7 mouse cellular contexts compared by ENCODE assay signal in the genomic region with DNA sequence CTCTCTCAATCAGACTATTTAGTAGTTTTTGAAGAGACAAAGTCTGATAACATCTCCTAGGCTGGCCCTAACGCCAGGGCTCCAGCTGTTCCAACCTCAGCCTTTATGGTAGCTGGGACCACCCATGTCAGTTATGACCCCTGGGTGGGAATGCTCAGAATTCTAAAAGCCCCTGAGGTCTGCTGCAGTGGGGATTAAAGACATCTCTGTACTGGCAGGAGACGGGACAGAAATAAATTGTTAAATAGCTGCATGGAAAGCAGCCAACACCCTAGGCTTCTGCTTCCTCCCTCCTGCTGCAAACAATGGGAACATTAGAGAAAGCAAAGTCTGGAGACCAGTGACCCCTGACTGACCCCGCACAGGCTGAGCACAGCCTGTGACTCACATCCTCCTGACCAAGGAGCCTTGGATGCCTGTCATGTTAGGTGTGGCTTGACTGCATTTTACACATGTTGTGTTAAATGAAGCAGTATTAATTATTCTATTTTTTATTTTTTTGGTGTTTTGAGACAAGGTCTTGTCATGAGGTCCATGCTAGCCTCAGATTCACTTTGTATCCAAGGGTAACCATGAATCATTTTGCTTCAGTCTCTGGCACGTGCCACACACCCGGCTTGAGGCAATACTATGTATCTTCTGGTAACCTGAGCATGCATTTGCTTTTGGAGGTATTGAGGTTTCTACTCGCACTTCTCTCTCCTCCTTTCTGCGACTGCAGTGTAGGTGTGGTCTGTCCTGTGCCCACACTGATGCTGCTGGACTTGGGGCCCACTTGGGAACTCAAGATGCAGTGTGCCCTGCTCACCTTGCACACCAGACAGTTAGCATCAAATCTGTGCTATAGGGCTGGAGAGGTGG. TPM values are rescaled to one million over a fixed set of nuclear protein-coding genes. Genes with fewer than 3 reads are reported as not detected.
DNase-seq lines count a peak whose midpoint lies in the region; ATAC-seq and TF ChIP-seq lines count a peak whose summit lies in the region.

No protein-coding gene starts in this region.

- H3K4me3 ChIP-seq in forebrain, embryonic 16.5 days (replicated peaks; ENCODE audit: low read length) = no peak overlapping the region
- no peak overlapping the region for H3K4me3 ChIP-seq in hindbrain, embryonic 10.5 days
- H3K4me3 ChIP-seq in limb, embryonic 14.5 days (replicated peaks; ENCODE audit: low read length) = no peak overlapping the region
- no peak overlapping the region for H3K4me3 ChIP-seq in midbrain, embryonic 15.5 days

- no peaks in the 10 kb centered on the region for H3K27me3 ChIP-seq in forebrain, embryonic 16.5 days (replicated peaks; ENCODE audit: control insufficient read depth, insufficient read depth, low read length)
- peaks cover 19% of the 10 kb centered on the region for H3K27me3 ChIP-seq in hindbrain, embryonic 10.5 days (ENCODE audit: insufficient read depth, poor library complexity, severe bottlenecking)
- no peaks in the 10 kb centered on the region for H3K27me3 ChIP-seq in limb, embryonic 14.5 days (ENCODE audit: control insufficient read depth, insufficient read depth, low read length)
- H3K27me3 ChIP-seq in midbrain, embryonic 15.5 days (replicated peaks) = no peaks in the 10 kb centered on the region

- no peak overlapping the region for H3K9ac ChIP-seq in forebrain, embryonic 16.5 days (replicated peaks; ENCODE audit: low read depth, low read length)
- no peak overlapping the region for H3K9ac ChIP-seq in limb, embryonic 14.5 days (ENCODE audit: low read depth, low read length, severe bottlenecking)
- H3K9ac ChIP-seq in midbrain, embryonic 15.5 days = no peak overlapping the region

- no peaks in the 10 kb centered on the region for H3K36me3 ChIP-seq in forebrain, embryonic 16.5 days (ENCODE audit: control insufficient read depth, insufficient read depth)
- peaks cover 3% of the 10 kb centered on the region; the same call in 1 of the 2 replicates for H3K36me3 ChIP-seq in hindbrain, embryonic 10.5 days
- no peaks in the 10 kb centered on the region for H3K36me3 ChIP-seq in limb, embryonic 14.5 days (ENCODE audit: control insufficient read depth, insufficient read depth, low read length)
- H3K36me3 ChIP-seq in midbrain, embryonic 15.5 days (replicated peaks) = no peaks in the 10 kb centered on the region

- H3K9me3 ChIP-seq in forebrain, embryonic 16.5 days (ENCODE audit: control insufficient read depth, low read length) = peaks cover 3% of the 10 kb centered on the region
- H3K9me3 ChIP-seq in hindbrain, embryonic 10.5 days = peaks cover 6% of the 10 kb centered on the region; the same call in 1 of the 2 replicates
- H3K9me3 ChIP-seq in limb, embryonic 14.5 days (ENCODE audit: control insufficient read depth, low read length) = no peaks in the 10 kb centered on the region
- H3K9me3 ChIP-seq in midbrain, embryonic 15.5 days = no peaks in the 10 kb centered on the region

- peaks cover 8% of the 10 kb centered on the region for H3K4me1 ChIP-seq in forebrain, embryonic 16.5 days (replicated peaks; ENCODE audit: control insufficient read depth, insufficient read depth, low read length)
- peaks cover 21% of the 10 kb centered on the region for H3K4me1 ChIP-seq in hindbrain, embryonic 10.5 days (replicated peaks)
- H3K4me1 ChIP-seq in limb, embryonic 14.5 days (ENCODE audit: control insufficient read depth, insufficient read depth, low read length) = peaks cover 10% of the 10 kb centered on the region
- peaks cover 7% of the 10 kb centered on the region for H3K4me1 ChIP-seq in midbrain, embryonic 15.5 days

- 13% methylated on average over 7 of the region's 7 CpGs for WGBS in forebrain, embryonic 16.5 days
- WGBS in hindbrain, embryonic 10.5 days = 14% methylated on average over 7 of the region's 7 CpGs
- 20% methylated on average over 7 of the region's 7 CpGs for WGBS in limb, embryonic 14.5 days
- 7% methylated on average over 7 of the region's 7 CpGs for WGBS in midbrain, embryonic 15.5 days

- no peak overlapping the region for H3K4me2 ChIP-seq in forebrain, embryonic 16.5 days (ENCODE audit: low read length)
- H3K4me2 ChIP-seq in limb, embryonic 14.5 days (replicated peaks; ENCODE audit: low read depth, low read length, severe bottlenecking) = no peak overlapping the region
- H3K4me2 ChIP-seq in midbrain, embryonic 15.5 days = no peak overlapping the region

- TF ChIP-seq POLR2A in limb, embryonic 14.5 days (IDR thresholded peaks at IDR 0.05; ENCODE audit: borderline replicate concordance, extremely low read depth, insufficient read depth, insufficient read length) = no peak

- ATAC-seq in forebrain, embryonic 16.5 days = peak; percentile 67
- ATAC-seq in limb, embryonic 14.5 days (ENCODE audit: low FRiP score, low read depth) = peak; percentile 92
- peak; percentile 65 for ATAC-seq in midbrain, embryonic 15.5 days (replicated peaks)

- peak overlapping the region; percentile 14; the same call in 1 of the 2 replicates for H3K27ac ChIP-seq in forebrain, embryonic 16.5 days (ENCODE audit: low read length)
- H3K27ac ChIP-seq in hindbrain, embryonic 10.5 days = peak overlapping the region; percentile 77
- peak overlapping the region; percentile 15; the same call in 1 of the 2 replicates for H3K27ac ChIP-seq in limb, embryonic 14.5 days (replicated peaks; ENCODE audit: low read depth, low read length)
- peak overlapping the region; percentile 34; the same call in 1 of the 2 replicates for H3K27ac ChIP-seq in midbrain, embryonic 15.5 days

- DNase-seq in adrenal gland, postnatal 36 days = peak; percentile 76 to 83
- peak; percentile 75 for DNase-seq in hindbrain, embryonic 10.5 days (ENCODE audit: low spot score)
- DNase-seq in limb, embryonic 14.5 days (ENCODE audit: low spot score) = peak; percentile 93
- DNase-seq in cerebellum, adult 11 months = no peak
- no peak for DNase-seq in cerebellum, adult 18-20 months

RNA-seq across cellular contexts. Expression of a gene that starts 18.9 kb away (rescaled TPM):
- 1,000 to 10,000 TPM; 2,956 to 3,131 TPM for total RNA-seq in adrenal gland, postnatal 36 days (2021)
- polyA plus RNA-seq in forebrain, embryonic 16.5 days (2015; fragmentation: Nextera tagmentation; extraction: Ambion mirVana) = 740 and 764 TPM in 2 replicates
- 889 and 916 TPM in 2 replicates for polyA plus RNA-seq in hindbrain, embryonic 10.5 days (2016; fragmentation: Nextera tagmentation; extraction: Ambion mirVana)
- 2,516 and 2,539 TPM in 2 replicates for polyA plus RNA-seq in limb, embryonic 14.5 days (2012; rRNA removed)
- 1,237 and 1,305 TPM in 2 replicates for polyA plus RNA-seq in limb, embryonic 14.5 days (2014; fragmentation: Nextera tagmentation; extraction: Ambion mirVana)
- 613 and 619 TPM in 2 replicates for polyA plus RNA-seq in midbrain, embryonic 15.5 days (2015; fragmentation: Nextera tagmentation; extraction: Ambion mirVana)

Comparison
In these comparisons a context has a peak if more than half of its experiments do, and no peak if none do; other contexts are left out.
1. DNase-seq: peak in adrenal gland, postnatal 36 days (2 of 2), hindbrain, embryonic 10.5 days (single experiment) and limb, embryonic 14.5 days (single experiment); none in cerebellum, adult 11 months (single experiment) and cerebellum, adult 18-20 months (0 of 2).
2. H3K27ac ChIP-seq: peak in every context shown above with its lines; median percentile 77 in hindbrain, embryonic 10.5 days; 34 in midbrain, embryonic 15.5 days; 15 in limb, embryonic 14.5 days; 14 in forebrain, embryonic 16.5 days.
3. Peak in every context shown above with its lines, with median percentiles within 50 percentile points of each other: ATAC-seq.